Mouse (Mus musculus) ES-E14 (cell line): Measurements from ENCODE around the gene Tuba1a.

Experiments
- CHD2 ChIP-seq: IDR thresholded peaks from 2 replicates; pipeline ENCODE4 v1.6.1; 2014; ENCODE audit warnings: mild to moderate bottlenecking, low read depth, low read length, inconsistent platforms
- HCFC1 ChIP-seq: IDR thresholded peaks from 2 replicates; pipeline ENCODE4 v1.6.1; 2012; ENCODE audit warnings: low read length, inconsistent platforms, borderline replicate concordance; ENCODE audit not compliant: insufficient read depth
- ZC3H11A ChIP-seq: IDR thresholded peaks from 2 replicates; pipeline ENCODE4 v1.6.1; 2012; ENCODE audit warnings: low read depth, mild to moderate bottlenecking, inconsistent platforms, low read length, borderline replicate concordance
- ZNF384 ChIP-seq: IDR thresholded peaks from 2 replicates; pipeline ENCODE4 v1.6.1; 2012; ENCODE audit warnings: low read depth, low read length, inconsistent platforms

DNA sequence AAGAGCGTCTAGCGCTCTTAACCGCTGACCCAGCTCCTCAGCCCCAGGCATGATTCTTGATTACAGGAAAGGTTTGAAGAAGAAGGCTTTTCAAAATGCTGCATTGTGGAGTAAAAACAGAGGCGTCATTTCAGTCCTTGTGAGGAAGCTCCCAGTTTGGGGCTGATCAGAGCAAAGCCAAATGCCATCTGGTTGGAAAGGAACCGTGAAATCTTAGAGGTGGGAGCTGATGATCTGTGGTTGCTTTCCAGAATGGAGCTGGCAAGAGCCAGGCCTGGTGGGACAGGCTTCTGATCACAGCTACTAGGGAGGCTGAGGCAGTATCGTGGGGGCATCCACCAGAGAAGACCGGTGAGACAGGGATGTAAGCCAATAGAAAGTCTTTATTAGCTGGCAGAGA, 43.3 kb upstream of the Tuba1a start:
- no peak for TF ChIP-seq CHD2
- no peak for TF ChIP-seq ZNF384
- no peak for TF ChIP-seq HCFC1
- no peak for TF ChIP-seq ZC3H11A
